Mouse (Mus musculus): Measurements from ENCODE around the gene Man1b1. TPM values are rescaled to one million over a fixed set of nuclear protein-coding genes. Genes with fewer than 3 reads are reported as not detected.

Gene Man1b1
- polyA plus RNA-seq, 1 experiment from 2014 or later: 55.6 TPM

Other genes starting within 250 kb of the Man1b1 start
- 0.09 TPM in 1 of 2 replicates, not detected in the other for gene Noxa1, start 237.2 kb upstream of the Man1b1 start, polyA plus RNA-seq (2016; fragmentation: Nextera tagmentation; extraction: Ambion mirVana)
- 65.8 and 74.1 TPM in 2 replicates for gene Nrarp, start 151.6 kb upstream of the Man1b1 start, polyA plus RNA-seq (2016; fragmentation: Nextera tagmentation; extraction: Ambion mirVana)
- gene Tor4a, start 135.5 kb upstream of the Man1b1 start, polyA plus RNA-seq (2016; fragmentation: Nextera tagmentation; extraction: Ambion mirVana): 1.3 and 1.9 TPM in 2 replicates
- 131 and 140 TPM in 2 replicates for gene Nelfb, start 120.8 kb upstream of the Man1b1 start, polyA plus RNA-seq (2016; fragmentation: Nextera tagmentation; extraction: Ambion mirVana)
- gene Stpg3, start 117.7 kb upstream of the Man1b1 start, polyA plus RNA-seq (2016; fragmentation: Nextera tagmentation; extraction: Ambion mirVana): not detected in 2 replicates
- gene Fam166a, start 113.6 kb upstream of the Man1b1 start, polyA plus RNA-seq (2016; fragmentation: Nextera tagmentation; extraction: Ambion mirVana): 0.62 TPM in 1 of 2 replicates, not detected in the other
- 682 and 743 TPM in 2 replicates for gene Tubb4b, start 107.6 kb upstream of the Man1b1 start, polyA plus RNA-seq (2016; fragmentation: Nextera tagmentation; extraction: Ambion mirVana)
- gene Slc34a3, start 98.0 kb upstream of the Man1b1 start, polyA plus RNA-seq (2016; fragmentation: Nextera tagmentation; extraction: Ambion mirVana): not detected in 2 replicates
- not detected in 2 replicates for gene Rnf224, start 95.6 kb upstream of the Man1b1 start, polyA plus RNA-seq (2016; fragmentation: Nextera tagmentation; extraction: Ambion mirVana)
- 28.3 and 32.0 TPM in 2 replicates for gene Rnf208, start 90.1 kb upstream of the Man1b1 start, polyA plus RNA-seq (2016; fragmentation: Nextera tagmentation; extraction: Ambion mirVana)
- gene Cysrt1, start 89.9 kb upstream of the Man1b1 start, polyA plus RNA-seq (2016; fragmentation: Nextera tagmentation; extraction: Ambion mirVana): 0.21 and 0.22 TPM in 2 replicates
- gene AL732309.1, start 85.5 kb upstream of the Man1b1 start, polyA plus RNA-seq (2016; fragmentation: Nextera tagmentation; extraction: Ambion mirVana): 7.2 and 8.6 TPM in 2 replicates
- 19.1 and 20.2 TPM in 2 replicates for gene Tmem203, start 76.9 kb upstream of the Man1b1 start, polyA plus RNA-seq (2016; fragmentation: Nextera tagmentation; extraction: Ambion mirVana)
- gene Tprn, start 69.7 kb upstream of the Man1b1 start, polyA plus RNA-seq (2016; fragmentation: Nextera tagmentation; extraction: Ambion mirVana): 7.5 and 7.8 TPM in 2 replicates
- 243 and 252 TPM in 2 replicates for gene Ssna1, start 59.9 kb upstream of the Man1b1 start, polyA plus RNA-seq (2016; fragmentation: Nextera tagmentation; extraction: Ambion mirVana)
- gene Anapc2, start 59.9 kb upstream of the Man1b1 start, polyA plus RNA-seq (2016; fragmentation: Nextera tagmentation; extraction: Ambion mirVana): 141 and 153 TPM in 2 replicates
- not detected in 2 replicates for gene Tmem210, start 44.2 kb upstream of the Man1b1 start, polyA plus RNA-seq (2016; fragmentation: Nextera tagmentation; extraction: Ambion mirVana)
- not detected in 2 replicates for gene Lrrc26, start 42.4 kb upstream of the Man1b1 start, polyA plus RNA-seq (2016; fragmentation: Nextera tagmentation; extraction: Ambion mirVana)
- gene Grin1, start 13.2 kb upstream of the Man1b1 start, polyA plus RNA-seq (2016; fragmentation: Nextera tagmentation; extraction: Ambion mirVana): 1.5 and 1.8 TPM in 2 replicates
- 16.2 and 20.2 TPM in 2 replicates for gene Dpp7, start 24.0 kb downstream of the Man1b1 start, polyA plus RNA-seq (2016; fragmentation: Nextera tagmentation; extraction: Ambion mirVana)
- gene Uap1l1, start 33.3 kb downstream of the Man1b1 start, polyA plus RNA-seq (2016; fragmentation: Nextera tagmentation; extraction: Ambion mirVana): 6.0 and 8.4 TPM in 2 replicates
- gene Sapcd2, start 40.0 kb downstream of the Man1b1 start, polyA plus RNA-seq (2016; fragmentation: Nextera tagmentation; extraction: Ambion mirVana): 73.4 and 86.4 TPM in 2 replicates
- 0.26 TPM in 1 of 2 replicates, not detected in the other for gene Entpd2, start 63.5 kb downstream of the Man1b1 start, polyA plus RNA-seq (2016; fragmentation: Nextera tagmentation; extraction: Ambion mirVana)
- gene Npdc1, start 67.0 kb downstream of the Man1b1 start, polyA plus RNA-seq (2016; fragmentation: Nextera tagmentation; extraction: Ambion mirVana): 80.6 and 125 TPM in 2 replicates
- not detected in 2 replicates for gene Fut7, start 90.9 kb downstream of the Man1b1 start, polyA plus RNA-seq (2016; fragmentation: Nextera tagmentation; extraction: Ambion mirVana)
- 6.2 and 8.1 TPM in 2 replicates for gene Abca2, start 96.4 kb downstream of the Man1b1 start, polyA plus RNA-seq (2016; fragmentation: Nextera tagmentation; extraction: Ambion mirVana)
- gene Clic3, start 124.5 kb downstream of the Man1b1 start, polyA plus RNA-seq (2016; fragmentation: Nextera tagmentation; extraction: Ambion mirVana): 1.1 and 1.9 TPM in 2 replicates
- 17.4 and 26.4 TPM in 2 replicates for gene Paxx, start 128.8 kb downstream of the Man1b1 start, polyA plus RNA-seq (2016; fragmentation: Nextera tagmentation; extraction: Ambion mirVana)
- gene Ptgds, start 137.7 kb downstream of the Man1b1 start, polyA plus RNA-seq (2016; fragmentation: Nextera tagmentation; extraction: Ambion mirVana): 0.16 TPM in 1 of 2 replicates, not detected in the other
- gene Lcn12, start 161.6 kb downstream of the Man1b1 start, polyA plus RNA-seq (2016; fragmentation: Nextera tagmentation; extraction: Ambion mirVana): not detected in 2 replicates
- gene Fbxw5, start 168.4 kb downstream of the Man1b1 start, polyA plus RNA-seq (2016; fragmentation: Nextera tagmentation; extraction: Ambion mirVana): 91.2 and 108 TPM in 2 replicates
- 5.2 and 5.6 TPM in 2 replicates for gene C8g, start 169.4 kb downstream of the Man1b1 start, polyA plus RNA-seq (2016; fragmentation: Nextera tagmentation; extraction: Ambion mirVana)
- 38.9 and 41.4 TPM in 2 replicates for gene Traf2, start 214.6 kb downstream of the Man1b1 start, polyA plus RNA-seq (2016; fragmentation: Nextera tagmentation; extraction: Ambion mirVana)
- 344 and 364 TPM in 2 replicates for gene Edf1, start 225.5 kb downstream of the Man1b1 start, polyA plus RNA-seq (2016; fragmentation: Nextera tagmentation; extraction: Ambion mirVana)
- gene Mamdc4, start 242.5 kb downstream of the Man1b1 start, polyA plus RNA-seq (2016; fragmentation: Nextera tagmentation; extraction: Ambion mirVana): 6.7 and 7.8 TPM in 2 replicates
- 159 and 187 TPM in 2 replicates for gene Phpt1, start 242.9 kb downstream of the Man1b1 start, polyA plus RNA-seq (2016; fragmentation: Nextera tagmentation; extraction: Ambion mirVana)
- 0.05 and 0.27 TPM in 2 replicates for gene Ajm1, start 249.4 kb downstream of the Man1b1 start, polyA plus RNA-seq (2016; fragmentation: Nextera tagmentation; extraction: Ambion mirVana)

All from midbrain, embryonic 10.5 days (tissue).